Mouse (Mus musculus): ENCODE data around the gene Dennd1a. TPM values are rescaled to one million over a fixed set of nuclear protein-coding genes. Genes with fewer than 3 reads are reported as not detected.

Gene Dennd1a
- total RNA-seq, 2 experiments from 2014 or later, result 31.3 to 31.6 TPM

GRCm38 (mm10) chr2:37768903-37769302, 518.3 kb downstream of the Dennd1a start:
- DNase-seq, result peak; percentile 57

- no peak for DNase-seq
Measured at GRCm38 (mm10) chr2:37767739-37768138, 519.5 kb downstream of the Dennd1a start.

GRCm38 (mm10) chr2:37767080-37767547, 520.1 kb downstream of the Dennd1a start:
- peak; percentile 83 for DNase-seq

- DNase-seq, result peak; percentile 45
Measured at GRCm38 (mm10) chr2:37766027-37766761, 521.0 kb downstream of the Dennd1a start.

GRCm38 (mm10) chr2:37765082-37765483, 522.1 kb downstream of the Dennd1a start:
- no peak for DNase-seq

- no peak for DNase-seq
Measured at GRCm38 (mm10) chr2:37764514-37764913, 522.7 kb downstream of the Dennd1a start.

GRCm38 (mm10) chr2:37763638-37764037, 523.6 kb downstream of the Dennd1a start:
- no peak for DNase-seq

GRCm38 (mm10) chr2:37760633-37761032, 526.6 kb downstream of the Dennd1a start:
- no peak for DNase-seq

GRCm38 (mm10) chr2:37758343-37759015, 528.7 kb downstream of the Dennd1a start:
- peak; percentile 49 for DNase-seq

GRCm38 (mm10) chr2:37757784-37758183, 529.4 kb downstream of the Dennd1a start:
- no peak for DNase-seq

GRCm38 (mm10) chr2:37757016-37757415, 530.2 kb downstream of the Dennd1a start:
- DNase-seq, result no peak

GRCm38 (mm10) chr2:37756220-37756930, 530.8 kb downstream of the Dennd1a start:
- DNase-seq, result no peak

GRCm38 (mm10) chr2:37751114-37751513, 536.1 kb downstream of the Dennd1a start:
- DNase-seq, result no peak

GRCm38 (mm10) chr2:37749323-37749722, 537.9 kb downstream of the Dennd1a start:
- no peak for DNase-seq

Small RNA genes within 50 kb of the gene (microRNA-seq; reads per million reads assigned to microRNA genes)
- 0 reads per million in 2 experiments for gene Gm44455

Other genes starting within 250 kb of the Dennd1a start
- 1 to 10 TPM in 1 of 2 experiments, under 1 TPM in 1; 0.29 to 1.2 TPM for gene Lhx2, start 51.9 kb upstream of the Dennd1a start, total RNA-seq (2021)
- gene Nek6, start 224.3 kb upstream of the Dennd1a start, total RNA-seq (2021), result 10 to 100 TPM; 24.8 to 26.0 TPM